Comparison of ENCODE assay signal across 8 mouse cellular contexts in genomic region chr7:126949793-126950646, GRCm38 (mm10). TPM values are rescaled to one million over a fixed set of nuclear protein-coding genes. Genes with fewer than 3 reads are reported as not detected.
DNase-seq lines count a peak whose midpoint lies in the region; ATAC-seq and TF ChIP-seq lines count a peak whose summit lies in the region.

Sez6l2 (plus strand) TSS chr7:126950563.

- H3K9me3 ChIP-seq in hindbrain, postnatal 0 days (ENCODE audit: low read length): no peaks in the 10 kb centered on the region

- H3K4me2 ChIP-seq in hindbrain, postnatal 0 days (ENCODE audit: low read depth, low read length): peak within 1 kb of the TSS; percentile 88

- under 1% methylated on average over 42 of the region's 42 CpGs for WGBS in hindbrain, postnatal 0 days

- peak within 1 kb of the TSS; percentile 56 for H3K9ac ChIP-seq in hindbrain, postnatal 0 days (replicated peaks; ENCODE audit: low read length)

- peak; percentile 79 to 83 for DNase-seq in cerebellum, postnatal 4 days (ENCODE audit: low spot score in 2 of 2)
- DNase-seq in gastrocnemius, adult 2 months: peak; percentile 91
- peak; percentile 92 for DNase-seq in hindbrain, postnatal 0 days (ENCODE audit: low spot score)
- peak; percentile 72 to 83 for DNase-seq in left cerebral cortex, adult 9 months (ENCODE audit: low spot score in 2 of 2)
- peak; percentile 90 to 92 for DNase-seq in right cerebral cortex, postnatal 10 days (ENCODE audit: low spot score in 2 of 2)
- peak; percentile 92 for DNase-seq in urinary bladder, postnatal 14 days (ENCODE audit: low spot score)

- H3K27me3 ChIP-seq in hindbrain, postnatal 0 days (ENCODE audit: insufficient read depth, low read length): no peaks in the 10 kb centered on the region

- peaks cover 3% of the 10 kb centered on the region for H3K36me3 ChIP-seq in hindbrain, postnatal 0 days (ENCODE audit: insufficient read depth, low read length)

- no peak within 1 kb of the TSS for H3K27ac ChIP-seq in gastrocnemius, adult 2 months
- peak within 1 kb of the TSS; percentile 87 for H3K27ac ChIP-seq in hindbrain, postnatal 0 days

- no peak for TF ChIP-seq CTCF in gastrocnemius, adult 2 months (IDR thresholded peaks at IDR 0.05)
- TF ChIP-seq CTCF in hindbrain, postnatal 0 days (IDR thresholded peaks at IDR 0.05; ENCODE audit: low read depth): no peak

- H3K4me1 ChIP-seq in hindbrain, postnatal 0 days (ENCODE audit: insufficient read depth, low read length): peaks cover 14% of the 10 kb centered on the region

- ATAC-seq in activated CD4-positive, CD25-positive, alpha-beta regulatory T cell, adult 4 months: peak; percentile 74
- ATAC-seq in hindbrain, postnatal 0 days: peak; percentile 90
- ATAC-seq in megakaryocyte progenitor cell, adult 5-6 weeks (replicated peaks; ENCODE audit: poor library complexity): peak; percentile 96

- peak within 1 kb of the TSS; percentile 71 for H3K4me3 ChIP-seq in gastrocnemius, adult 2 months
- H3K4me3 ChIP-seq in hindbrain, postnatal 0 days (ENCODE audit: low read length): peak within 1 kb of the TSS; percentile 52

- intact Hi-C loops in gastrocnemius, adult 2 months (cut with DNase I): loop anchor here (1.0 kb wide), 1 partner anchor 154 kb away; no protein-coding TSS in a partner anchor

RNA-seq across cellular contexts. Expression of gene Sez6l2, which starts in this region (rescaled TPM):
- polyA plus RNA-seq in activated CD4-positive, CD25-positive, alpha-beta regulatory T cell, adult 4 months (2017; shearing (Covaris generic)): under 1 TPM; 0.17 to 0.58 TPM
- total RNA-seq in gastrocnemius, adult 2 months (2021): 1 to 10 TPM; 1.1 to 1.4 TPM
- total RNA-seq in hindbrain, postnatal 0 days (2014; rRNA removed): 253 and 282 TPM in 2 replicates
- polyA plus RNA-seq in hindbrain, postnatal 0 days (2015; fragmentation: Nextera tagmentation; extraction: Ambion mirVana): 58.8 and 66.5 TPM in 2 replicates
- 0.46 and 1.6 TPM in 2 replicates for total RNA-seq in megakaryocyte progenitor cell, adult 5-6 weeks (2015)
- total RNA-seq in megakaryocyte progenitor cell, adult 5-6 weeks (2017): 0.34 and 0.37 TPM in 2 replicates

Comparison
In these comparisons a context has a peak if more than half of its experiments do, and no peak if none do; other contexts are left out.
1. RNA of gene Sez6l2 (total RNA-seq): 253 to 282 TPM in hindbrain, postnatal 0 days; 0.34 to 1.6 TPM in megakaryocyte progenitor cell, adult 5-6 weeks and 1.1 to 1.4 TPM in gastrocnemius, adult 2 months; every median in the first group is over 10 times any median in the second.
2. RNA of gene Sez6l2 (polyA plus RNA-seq): 58.8 to 66.5 TPM in hindbrain, postnatal 0 days; 0.17 to 0.58 TPM in activated CD4-positive, CD25-positive, alpha-beta regulatory T cell, adult 4 months; every median in the first group is over 10 times any median in the second.
3. Peak in ATAC-seq in activated CD4-positive, CD25-positive, alpha-beta regulatory T cell, adult 4 months; RNA of the gene not detected or under 1 TPM.
4. Peak in every context shown above with its lines, with median percentiles within 50 percentile points of each other: ATAC-seq and DNase-seq.